ENCODE assay signal across 8 mouse cellular contexts in the genomic region with DNA sequence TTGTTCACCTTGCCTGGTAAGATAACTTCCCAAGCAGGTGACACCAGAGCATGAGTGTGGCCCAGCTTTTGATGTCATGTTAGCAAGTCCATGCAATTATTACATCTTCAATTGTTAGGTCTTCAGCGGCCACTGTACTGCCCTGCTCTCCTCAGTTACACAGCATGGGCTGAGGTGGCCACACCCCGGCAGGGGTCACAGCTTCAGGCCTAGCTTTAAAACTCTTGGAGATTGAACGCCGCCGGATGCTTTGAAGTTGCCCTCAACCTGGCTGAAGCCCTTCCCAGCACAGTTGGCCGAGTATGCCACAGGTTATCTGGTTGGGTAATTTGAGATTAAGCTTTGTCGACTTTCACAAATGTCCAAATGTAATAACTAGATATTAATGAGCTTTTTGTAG. TPM values are rescaled to one million over a fixed set of nuclear protein-coding genes. Genes with fewer than 3 reads are reported as not detected.
DNase-seq lines count a peak whose midpoint lies in the region; ATAC-seq and TF ChIP-seq lines count a peak whose summit lies in the region.

No protein-coding gene starts in this region.

- TF ChIP-seq POLR2A in myocyte (IDR thresholded peaks at IDR 0.05; ENCODE audit: insufficient read length, low read depth), result no peak

- peak overlapping the region; percentile 90 for H3K4me2 ChIP-seq in heart, embryonic 11.5 days
- H3K4me2 ChIP-seq in embryonic facial prominence, embryonic 15.5 days (replicated peaks), result peak overlapping the region; percentile 71
- H3K4me2 ChIP-seq in myocyte (ENCODE audit: low read depth), result peak overlapping the region; percentile 88

- no peak for ATAC-seq in heart, embryonic 11.5 days (replicated peaks; ENCODE audit: insufficient number of reproducible peaks, low FRiP score, low TSS enrichment)
- no peak for ATAC-seq in embryonic facial prominence, embryonic 15.5 days (ENCODE audit: insufficient number of reproducible peaks, low FRiP score, low TSS enrichment, low read depth)

- H3K4me3 ChIP-seq in heart, embryonic 11.5 days (ENCODE audit: low read depth, low read length), result peak overlapping the region; percentile 91
- H3K4me3 ChIP-seq in ES-E14 (ENCODE audit: insufficient read depth in 1 of 2, low read depth in 1 of 2, low read length in 2 of 2, poor library complexity in 1 of 2, severe bottlenecking in 1 of 2) (peak overlapping the region; percentile 90 to 95), myocyte (peak overlapping the region; percentile 89)
- peak overlapping the region; percentile 97 for H3K4me3 ChIP-seq in embryonic facial prominence, embryonic 15.5 days (replicated peaks)

- DNase-seq in heart, postnatal 4 days, result no peak
- no peak for DNase-seq in ES-E14 (ENCODE audit: low read depth, low spot score)
- DNase-seq in kidney, postnatal 10 days, result peak; percentile 35
- no peak for DNase-seq in layer of hippocampus, postnatal 25 days (ENCODE audit: extremely low spot score in 1 of 2, low spot score in 1 of 2)
- DNase-seq in spleen, postnatal 36 days (ENCODE audit: low spot score in 2 of 2), result no peak

- H3K27ac ChIP-seq in heart, embryonic 11.5 days (ENCODE audit: low read depth, low read length), result no peak overlapping the region
- H3K27ac ChIP-seq in ES-E14 (ENCODE audit: insufficient read depth, low read depth, low read length, poor library complexity, severe bottlenecking), result no peak overlapping the region
- no peak overlapping the region for H3K27ac ChIP-seq in embryonic facial prominence, embryonic 15.5 days (replicated peaks)

- H3K4me1 ChIP-seq in heart, embryonic 11.5 days (ENCODE audit: control insufficient read depth, insufficient read depth, low read length), result peaks cover 12% of the 10 kb centered on the region
- peaks cover 8 to 9% of the 10 kb centered on the region in 2 experiments for H3K4me1 ChIP-seq in ES-E14 (ENCODE audit: control insufficient read depth in 2 of 2, insufficient read depth in 2 of 2, low read length in 2 of 2, poor library complexity in 1 of 2)
- H3K4me1 ChIP-seq in embryonic facial prominence, embryonic 15.5 days, result peaks cover 13% of the 10 kb centered on the region

- no peaks in the 10 kb centered on the region for H3K27me3 ChIP-seq in heart, embryonic 11.5 days (ENCODE audit: control insufficient read depth, insufficient read depth, low read length)
- no peaks in the 10 kb centered on the region for H3K27me3 ChIP-seq in embryonic facial prominence, embryonic 15.5 days
- no peaks in the 10 kb centered on the region for H3K27me3 ChIP-seq in myocyte (ENCODE audit: control insufficient read depth, insufficient read depth, insufficient read length)

- peaks cover 48% of the 10 kb centered on the region for H3K79me2 ChIP-seq in myocyte (ENCODE audit: control insufficient read depth, insufficient read depth)

- H3K9me3 ChIP-seq in heart, embryonic 11.5 days (replicated peaks; ENCODE audit: control insufficient read depth, low read length), result no peaks in the 10 kb centered on the region
- no peaks in the 10 kb centered on the region for H3K9me3 ChIP-seq in ES-E14 (ENCODE audit: control insufficient read depth, insufficient read depth, low read depth, low read length)
- no peaks in the 10 kb centered on the region for H3K9me3 ChIP-seq in embryonic facial prominence, embryonic 15.5 days (replicated peaks)

- peak overlapping the region; percentile 89 for H3K9ac ChIP-seq in heart, embryonic 11.5 days (ENCODE audit: low read depth, low read length)
- H3K9ac ChIP-seq in ES-E14 (ENCODE audit: insufficient read depth, low read depth, low read length, poor library complexity, severe bottlenecking), result no peak overlapping the region
- H3K9ac ChIP-seq in embryonic facial prominence, embryonic 15.5 days, result no peak overlapping the region; the same call in none of the 2 replicates

- peak overlapping the region; percentile 79 for H3ac ChIP-seq in myocyte (ENCODE audit: control insufficient read depth, insufficient read length)

- in situ Hi-C loops in ES-E14 (cut with MboI; ENCODE audit: low sequenced_read_pairs in 2 of 2, unreplicated experiment in 2 of 2), result no loop called here

- WGBS in heart, embryonic 11.5 days (ENCODE audit: insufficient replicate concordance), result 30% methylated on average over 7 of the region's 7 CpGs
- WGBS in embryonic facial prominence, embryonic 15.5 days, result 33% methylated on average over 7 of the region's 7 CpGs

- H3K36me3 ChIP-seq in heart, embryonic 11.5 days (ENCODE audit: control insufficient read depth, insufficient read depth, low read length), result no peaks in the 10 kb centered on the region
- no peaks in the 10 kb centered on the region; the same call in none of the 2 replicates for H3K36me3 ChIP-seq in ES-E14 (ENCODE audit: control insufficient read depth, insufficient read depth, low read length, poor library complexity, severe bottlenecking)
- peaks cover 17% of the 10 kb centered on the region for H3K36me3 ChIP-seq in embryonic facial prominence, embryonic 15.5 days
- peaks cover 20% of the 10 kb centered on the region for H3K36me3 ChIP-seq in myocyte (ENCODE audit: control insufficient read depth, insufficient read depth)

TF ChIP-seq in ES-E14, 5 proteins besides CTCF, POLR2A, EP300 and RAD21:
- TF ChIP-seq MAFK (IDR thresholded peaks at IDR 0.05; ENCODE audit: insufficient read depth, low read depth, low read length) (no peak), ZC3H11A (IDR thresholded peaks at IDR 0.05; ENCODE audit: borderline replicate concordance, low read depth, low read length) (no peak), CHD2 (IDR thresholded peaks at IDR 0.05; ENCODE audit: low read depth, low read length) (no peak), ZNF384 (IDR thresholded peaks at IDR 0.05; ENCODE audit: low read depth, low read length) (no peak), HCFC1 (IDR thresholded peaks at IDR 0.05; ENCODE audit: borderline replicate concordance, insufficient read depth, low read length) (no peak)

TF ChIP-seq in myocyte, 11 proteins besides CTCF, POLR2A, EP300 and RAD21:
- TF ChIP-seq SRF (IDR thresholded peaks at IDR 0.05; ENCODE audit: control insufficient read depth, insufficient read length, low read depth) (no peak), MYOG (IDR thresholded peaks at IDR 0.05; ENCODE audit: control insufficient read depth in 1 of 3, insufficient read depth in 1 of 3, insufficient read length in 2 of 3, low read depth in 2 of 3) (no peak), E2F4 (IDR thresholded peaks at IDR 0.05; ENCODE audit: insufficient read depth) (no peak), MAX (IDR thresholded peaks at IDR 0.05; ENCODE audit: low read depth) (no peak), POLR2AphosphoS2 (IDR thresholded peaks at IDR 0.05; ENCODE audit: insufficient read length, low read depth) (no peak), USF1 (IDR thresholded peaks at IDR 0.05; ENCODE audit: low read depth) (no peak), CEBPB (IDR thresholded peaks at IDR 0.05; ENCODE audit: insufficient read depth, poor library complexity, severe bottlenecking) (no peak), REST (IDR thresholded peaks at IDR 0.05; ENCODE audit: insufficient read depth, insufficient read length) (no peak), TCF12 (IDR thresholded peaks at IDR 0.05; ENCODE audit: insufficient read depth, poor library complexity, severe bottlenecking) (no peak), MYOD1 (IDR thresholded peaks at IDR 0.05; ENCODE audit: control insufficient read depth in 1 of 3, insufficient read length in 2 of 3, low read depth in 2 of 3) (no peak), TCF3 (IDR thresholded peaks at IDR 0.05; ENCODE audit: insufficient read length, low read depth) (no peak)
TF ChIP-seq in myocyte: peak in this region for 0.

RNA-seq across cellular contexts. Expression of a gene that starts 1.1 kb away (rescaled TPM):
- polyA plus RNA-seq in heart, embryonic 11.5 days (2014; fragmentation: Nextera tagmentation; extraction: Ambion mirVana), result 18.1 and 18.7 TPM in 2 replicates
- total RNA-seq in heart, postnatal 4 days (2021), result 10 to 100 TPM; 18.8 to 20.9 TPM
- 22.0 and 29.1 TPM in 2 replicates for total RNA-seq in ES-E14 (2012; rRNA removed)
- polyA plus RNA-seq in embryonic facial prominence, embryonic 15.5 days (2015; fragmentation: Nextera tagmentation; extraction: Ambion mirVana), result 19.6 and 20.0 TPM in 2 replicates
- polyA plus RNA-seq in myocyte (2012; fragmentation: generic; extraction: Trizol), result 46.4 TPM
- total RNA-seq in layer of hippocampus, postnatal 25 days (2021), result 10 to 100 TPM; 42.1 to 42.9 TPM

RNA-seq across cellular contexts. Expression of a gene that starts 31.6 kb away (rescaled TPM):
- 13.9 and 14.7 TPM in 2 replicates for polyA plus RNA-seq in heart, embryonic 11.5 days (2014; fragmentation: Nextera tagmentation; extraction: Ambion mirVana)
- 1 to 10 TPM; 5.9 to 6.3 TPM for total RNA-seq in heart, postnatal 4 days (2021)
- 13.4 and 14.2 TPM in 2 replicates for total RNA-seq in ES-E14 (2012; rRNA removed)
- 10.8 and 11.5 TPM in 2 replicates for polyA plus RNA-seq in embryonic facial prominence, embryonic 15.5 days (2015; fragmentation: Nextera tagmentation; extraction: Ambion mirVana)
- 1.5 TPM for polyA plus RNA-seq in myocyte (2012; fragmentation: generic; extraction: Trizol)
- 1 to 10 TPM; 3.4 to 4.0 TPM for total RNA-seq in layer of hippocampus, postnatal 25 days (2021)

RNA-seq across cellular contexts. Expression of a gene that starts 31.7 kb away (rescaled TPM):
- 24.4 and 26.5 TPM in 2 replicates for polyA plus RNA-seq in heart, embryonic 11.5 days (2014; fragmentation: Nextera tagmentation; extraction: Ambion mirVana)
- total RNA-seq in heart, postnatal 4 days (2021), result 10 to 100 TPM; 14.7 to 15.7 TPM
- total RNA-seq in ES-E14 (2012; rRNA removed), result 30.1 and 44.4 TPM in 2 replicates
- polyA plus RNA-seq in embryonic facial prominence, embryonic 15.5 days (2015; fragmentation: Nextera tagmentation; extraction: Ambion mirVana), result 25.0 and 28.2 TPM in 2 replicates
- polyA plus RNA-seq in myocyte (2012; fragmentation: generic; extraction: Trizol), result 13.3 TPM
- 10 to 100 TPM; 25.9 to 34.3 TPM for total RNA-seq in layer of hippocampus, postnatal 25 days (2021)

RNA-seq across cellular contexts. Expression of a gene that starts 33.1 kb away (rescaled TPM):
- polyA plus RNA-seq in heart, embryonic 11.5 days (2014; fragmentation: Nextera tagmentation; extraction: Ambion mirVana), result 17.9 and 22.5 TPM in 2 replicates
- total RNA-seq in heart, postnatal 4 days (2021), result 10 to 100 TPM; 10.6 to 12.3 TPM
- 11.8 and 14.3 TPM in 2 replicates for total RNA-seq in ES-E14 (2012; rRNA removed)
- 0.21 and 0.23 TPM in 2 replicates for polyA plus RNA-seq in embryonic facial prominence, embryonic 15.5 days (2015; fragmentation: Nextera tagmentation; extraction: Ambion mirVana)
- not detected for polyA plus RNA-seq in myocyte (2012; fragmentation: generic; extraction: Trizol)
- total RNA-seq in layer of hippocampus, postnatal 25 days (2021), result under 1 TPM; 0.56 to 0.98 TPM
